Mouse (Mus musculus) CD4-positive, CD25-positive, alpha-beta regulatory T cell (primary cell): Measurements from ENCODE around the gene Pramef8. TPM values are rescaled to one million over a fixed set of nuclear protein-coding genes. Genes with fewer than 3 reads are reported as not detected.

ENCODE experiments used
- polyA plus RNA-seq: library from polyadenylated mRNA; unstranded; fragments of 100-300 nt; shearing (Covaris generic); gene quantifications from one replicate; pipeline ENCODE4 v1.2.1, GENCODE M21; 2017

The Pramef8 gene
- polyA plus RNA-seq, result 38.9 TPM

DNA sequence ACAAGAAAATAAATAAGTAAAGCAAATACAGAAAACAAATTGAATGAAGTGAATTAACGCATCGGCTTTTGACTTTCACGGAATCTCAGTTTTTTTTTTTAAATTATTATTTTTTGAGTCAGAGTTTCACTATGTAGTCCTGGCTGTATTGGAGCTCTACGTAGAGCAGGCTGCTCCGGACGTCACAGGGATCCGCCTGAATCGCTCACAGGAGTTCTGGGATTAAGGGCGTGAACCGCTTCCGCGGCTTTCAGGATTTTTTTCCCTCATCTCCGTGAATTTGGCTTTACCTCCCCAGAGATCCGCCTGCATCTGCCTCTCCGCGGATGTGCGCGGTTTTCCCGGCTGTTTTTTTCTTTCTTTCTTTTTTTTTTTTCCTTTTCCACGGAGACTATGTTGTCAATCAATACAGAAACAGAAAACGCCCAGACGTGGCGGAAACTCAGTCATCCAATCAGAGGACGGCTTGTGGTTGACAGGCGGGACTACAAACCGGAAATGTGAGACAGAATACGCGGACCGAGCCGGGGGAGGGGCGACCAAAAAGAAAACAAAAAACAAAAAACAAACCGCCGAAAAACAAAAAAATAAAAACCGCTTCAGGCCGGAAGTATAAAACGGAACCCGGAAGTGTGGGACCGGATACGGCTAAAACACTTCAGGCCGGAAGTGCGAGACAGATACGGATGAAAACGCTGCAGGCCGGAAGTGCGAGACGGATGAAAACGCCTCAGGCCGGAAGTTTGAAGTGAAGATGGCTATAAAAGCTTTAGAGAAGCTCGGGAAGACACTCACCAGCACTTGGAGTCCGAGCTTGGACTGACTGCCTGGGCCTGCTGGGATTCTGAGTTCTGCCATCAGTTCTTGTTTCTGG lies at the start of gene Pramef8:
Gene Pramef8 (plus strand): TSS at position 208 of the 874 bp plus-strand sequence.

DNA sequence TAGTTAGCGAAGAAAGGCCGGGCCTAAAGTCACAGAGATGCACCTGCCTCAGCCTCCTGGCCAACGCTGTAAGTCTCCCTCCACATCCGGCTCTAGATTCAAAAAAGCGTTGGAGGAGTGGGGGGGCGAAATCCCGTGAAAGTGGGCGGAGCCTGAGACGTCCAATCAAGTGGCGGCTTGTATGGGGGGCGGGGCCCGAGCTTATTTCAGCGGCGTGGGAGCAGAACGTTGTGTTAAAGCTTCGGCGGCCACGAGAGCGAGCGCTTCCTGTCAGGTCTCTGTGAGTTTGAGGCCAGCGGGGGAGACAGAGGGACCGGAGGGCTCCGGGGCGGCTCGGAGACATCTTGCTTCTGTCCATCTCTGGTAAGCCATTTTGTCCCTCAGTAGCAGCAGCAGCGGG lies 18.0 kb upstream of the Pramef8 start, which contains the start of gene Pramel1:
Gene Pramel1 (plus strand): TSS at position 248 of the 400 bp plus-strand sequence.

DNA sequence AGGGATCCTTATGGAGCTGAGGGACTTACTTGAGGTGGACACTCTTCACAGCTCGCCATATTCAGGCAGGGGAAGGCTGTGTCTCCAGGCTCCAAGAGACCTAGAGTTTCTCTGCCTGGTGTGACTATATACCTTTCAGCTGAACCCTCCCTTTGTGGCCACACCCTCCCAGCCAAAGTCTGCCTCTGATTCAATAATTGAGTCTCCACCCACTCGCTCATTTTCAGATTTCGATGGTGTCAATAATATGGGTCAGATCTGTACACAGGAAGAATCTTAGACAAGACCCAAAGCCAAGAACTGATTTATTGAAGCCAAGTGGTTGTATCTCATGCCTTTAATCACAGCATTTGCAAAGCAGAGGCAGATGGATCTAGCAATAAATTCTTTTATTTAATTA lies 38.0 kb downstream of the Pramef8 start, which contains the start of gene Oog4:
Gene Oog4 (minus strand): TSS at position 101 of the 400 bp plus-strand sequence.

Other genes starting within 250 kb of the Pramef8 start
- 25.8 TPM for gene Prdm2, start 199.4 kb upstream of the Pramef8 start, polyA plus RNA-seq
- gene Pdpn, start 112.9 kb upstream of the Pramef8 start, polyA plus RNA-seq, result not detected
- gene Lrrc38, start 62.7 kb upstream of the Pramef8 start, polyA plus RNA-seq, result not detected
- not detected for gene Pramel1, start 18.0 kb upstream of the Pramef8 start, polyA plus RNA-seq
- gene Oog4, start 37.9 kb downstream of the Pramef8 start, polyA plus RNA-seq, result not detected
- not detected for gene Gm13043, start 98.9 kb downstream of the Pramef8 start, polyA plus RNA-seq
- not detected for gene Gm13040, start 123.5 kb downstream of the Pramef8 start, polyA plus RNA-seq
- gene BC080695, start 139.3 kb downstream of the Pramef8 start, polyA plus RNA-seq, result not detected
- gene Gm13057, start 139.3 kb downstream of the Pramef8 start, polyA plus RNA-seq, result not detected
- gene Gm13083, start 202.6 kb downstream of the Pramef8 start, polyA plus RNA-seq, result not detected
- gene Gm13088, start 244.8 kb downstream of the Pramef8 start, polyA plus RNA-seq, result not detected